Mouse (Mus musculus) heart, adult 9 months (tissue): ENCODE measurements around the gene Cyp3a13.
"Not testable (repeated sequence)": the region's sequence is repeated elsewhere in the genome, so short reads cannot be mapped to it uniquely, and the experiment has no call there.

Experiments
- DNase-seq, 2 experiments: peaks; one replicate each; pipeline ENCODE4 v3.0.0; 2022; ENCODE audit warnings: low spot score in 2 of 2

Gene Cyp3a13

GRCm38 (mm10) chr5:137921532-137921931 is at the start of gene Cyp3a13:
Gene Cyp3a13, minus strand, starts transcription at chr5:137921619.
- no peak for DNase-seq

GRCm38 (mm10) chr5:137966492-137966891 is 45.1 kb upstream of the Cyp3a13 start:
- DNase-seq: no peak

DNA sequence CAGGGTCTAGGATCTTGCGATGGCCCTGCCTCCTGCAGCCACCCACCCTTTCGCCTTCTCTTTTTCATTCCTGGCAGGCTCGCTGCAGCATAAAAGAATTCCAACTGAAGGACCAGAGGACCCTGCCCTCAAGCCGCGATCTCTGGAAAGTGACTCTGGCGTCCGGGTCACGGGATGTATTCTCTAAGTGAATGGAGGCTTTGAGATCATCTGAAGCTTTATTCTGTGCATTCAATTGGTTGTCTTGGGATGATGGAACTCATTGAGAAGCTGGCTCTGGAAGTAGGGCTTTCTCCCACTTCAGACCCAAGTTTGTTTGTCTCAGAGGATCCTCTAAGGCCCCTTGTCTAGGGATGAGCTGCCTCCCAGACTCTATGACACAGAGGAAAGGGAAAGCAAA is 41.5 kb upstream of the Cyp3a13 start, which contains the start of gene Gjc3:
Gene Gjc3 (minus strand): TSS at position 154 of the 400 bp plus-strand sequence.
- no peak for DNase-seq

DNA sequence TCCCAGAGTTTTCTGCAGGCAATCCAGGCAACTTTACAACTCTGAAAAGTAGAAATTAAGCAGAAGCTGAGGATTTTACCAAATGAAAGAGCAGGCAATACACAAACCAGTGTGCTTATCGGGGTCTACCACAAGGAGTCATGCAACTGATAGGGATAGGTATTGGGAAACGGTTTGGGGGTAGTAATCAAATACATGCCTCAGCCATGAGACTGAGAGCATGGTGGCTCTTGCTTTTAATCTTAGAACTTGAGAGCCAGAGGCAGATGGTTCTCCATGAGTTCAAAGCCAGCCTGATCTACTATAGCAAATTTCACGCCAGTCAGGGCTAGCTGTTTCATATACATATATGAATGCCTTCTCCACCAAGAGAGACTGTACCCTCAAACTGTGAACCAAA is 35.0 kb upstream of the Cyp3a13 start:
- DNase-seq: no peak

- peak in 1 of 2 experiments; percentile 0 for DNase-seq
Observed at GRCm38 (mm10) chr5:137951218-137951617, 29.8 kb upstream of the Cyp3a13 start.

GRCm38 (mm10) chr5:137947303-137947702 is 25.9 kb upstream of the Cyp3a13 start:
- DNase-seq: no peak

- DNase-seq: no peak
Observed at GRCm38 (mm10) chr5:137943133-137943532, 21.7 kb upstream of the Cyp3a13 start.

- no peak for DNase-seq
Observed at GRCm38 (mm10) chr5:137940948-137941347, 19.5 kb upstream of the Cyp3a13 start.

DNA sequence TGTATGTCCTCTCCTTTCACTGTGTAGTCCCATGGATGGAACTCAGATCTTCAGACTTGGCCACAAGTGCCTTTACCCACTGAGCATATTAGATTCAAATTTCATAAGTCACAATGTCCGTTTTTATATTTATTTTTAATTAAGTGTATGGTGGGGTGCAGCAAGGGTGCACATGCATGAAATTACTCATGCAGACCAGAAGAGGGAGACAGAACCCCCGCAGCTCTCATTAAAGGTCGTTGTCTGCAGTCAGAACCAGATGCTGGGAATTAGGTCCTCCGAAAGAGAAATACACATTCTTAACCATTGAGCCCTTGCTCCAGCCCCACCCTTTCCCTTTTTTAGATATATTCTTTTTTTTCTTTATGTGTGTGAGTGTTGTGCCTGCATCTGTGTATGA is 15.8 kb upstream of the Cyp3a13 start:
- DNase-seq: no peak

DNA sequence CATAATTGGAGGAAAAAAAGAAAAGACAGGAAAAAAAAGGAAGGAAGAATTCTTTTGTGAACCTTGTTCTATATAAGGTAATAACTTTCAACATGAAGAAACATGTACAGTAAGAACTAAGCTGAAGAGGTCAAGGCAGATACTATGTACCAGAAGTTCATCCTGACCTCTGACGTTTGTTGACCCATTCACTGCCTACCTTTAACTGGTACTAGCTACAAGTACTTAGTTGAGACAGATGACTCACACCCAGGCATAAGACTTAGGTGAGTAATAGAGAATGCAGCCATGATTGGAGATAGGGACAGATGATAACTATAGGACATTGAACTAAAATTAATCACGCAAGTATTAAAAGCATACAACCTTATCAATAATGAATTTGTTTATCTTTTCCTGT is 15.1 kb upstream of the Cyp3a13 start:
- no peak for DNase-seq

DNA sequence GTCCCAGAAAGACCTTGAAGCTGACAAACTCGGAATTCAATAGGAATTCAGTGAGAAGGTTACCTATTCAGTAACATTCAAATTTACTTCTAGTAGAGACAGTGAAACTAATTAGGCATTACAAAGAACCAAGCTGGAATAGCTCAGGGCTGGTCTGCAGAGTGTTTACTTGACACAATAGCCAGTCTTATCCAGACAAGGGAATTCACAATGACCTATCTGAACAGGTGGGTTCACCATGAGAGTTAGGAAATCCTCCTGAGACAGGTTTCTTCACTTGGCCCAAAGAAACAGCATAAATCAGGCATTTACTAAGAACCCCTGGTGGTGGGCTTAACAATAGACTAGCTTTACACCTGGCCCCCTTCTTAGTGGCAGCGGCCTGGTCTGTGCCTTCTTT is 12.5 kb upstream of the Cyp3a13 start:
- not testable (repeated sequence) for DNase-seq

DNA sequence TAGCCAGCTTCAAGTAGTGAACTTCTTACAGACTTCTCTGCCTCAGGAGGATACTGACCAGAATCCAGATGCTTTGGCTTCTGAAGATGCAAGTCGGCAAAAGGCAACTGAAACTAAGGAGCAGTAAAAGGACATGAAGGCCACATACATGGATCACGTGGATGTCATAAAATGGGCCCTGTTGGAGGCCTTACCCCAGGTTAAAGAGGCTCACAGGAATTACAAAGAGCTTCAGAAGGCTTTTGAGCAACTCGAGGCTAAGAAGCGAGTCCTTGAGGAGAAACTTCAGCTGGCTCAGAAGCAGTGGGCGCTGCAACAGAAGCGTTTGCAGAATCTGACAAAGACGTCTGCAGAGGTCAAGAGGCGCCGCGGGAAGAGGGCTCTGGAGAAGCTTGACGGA is 7.0 kb upstream of the Cyp3a13 start:
- DNase-seq: no peak

GRCm38 (mm10) chr5:137922171-137922570 is 752 bp upstream of the Cyp3a13 start:
- DNase-seq: no peak

DNA sequence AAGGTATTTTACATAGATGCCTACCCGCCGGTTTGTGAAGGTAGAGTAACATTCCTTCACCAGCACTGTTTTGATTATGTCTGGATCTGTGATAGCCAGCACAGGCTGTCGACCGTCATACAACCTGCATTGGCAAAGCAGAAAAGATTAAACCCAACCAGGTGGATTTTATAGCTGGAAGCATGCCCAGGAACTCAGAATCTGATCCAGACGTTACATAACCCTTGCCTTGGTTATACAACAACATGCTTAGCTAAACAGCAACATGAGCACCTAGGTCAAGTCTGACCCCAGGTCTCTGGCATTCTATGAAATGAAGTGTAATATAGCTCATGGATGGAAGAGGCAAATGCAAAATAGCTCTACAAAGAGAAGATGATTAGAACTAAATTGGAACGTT is 5.9 kb downstream of the Cyp3a13 start:
- no peak for DNase-seq

DNA sequence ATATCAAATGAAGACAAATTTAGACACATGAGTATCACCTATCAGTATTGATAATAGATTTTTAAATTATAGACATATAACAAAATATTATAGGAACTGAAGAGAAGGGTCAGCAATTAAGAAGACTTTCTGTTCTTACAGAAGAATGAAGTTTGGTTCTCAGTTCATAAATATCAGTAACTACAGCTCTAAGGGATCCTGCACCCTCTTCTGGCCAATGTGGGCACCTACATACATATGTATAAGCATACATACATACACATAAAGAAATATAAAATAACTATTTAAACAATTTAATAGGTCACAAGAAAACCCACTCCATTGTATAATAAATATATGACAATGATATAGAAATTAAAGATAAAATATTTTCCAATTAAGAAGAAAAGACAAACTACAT is 6.9 kb downstream of the Cyp3a13 start:
- DNase-seq: no peak

- no peak for DNase-seq
Observed at GRCm38 (mm10) chr5:137909564-137910262, 11.7 kb downstream of the Cyp3a13 start.

DNA sequence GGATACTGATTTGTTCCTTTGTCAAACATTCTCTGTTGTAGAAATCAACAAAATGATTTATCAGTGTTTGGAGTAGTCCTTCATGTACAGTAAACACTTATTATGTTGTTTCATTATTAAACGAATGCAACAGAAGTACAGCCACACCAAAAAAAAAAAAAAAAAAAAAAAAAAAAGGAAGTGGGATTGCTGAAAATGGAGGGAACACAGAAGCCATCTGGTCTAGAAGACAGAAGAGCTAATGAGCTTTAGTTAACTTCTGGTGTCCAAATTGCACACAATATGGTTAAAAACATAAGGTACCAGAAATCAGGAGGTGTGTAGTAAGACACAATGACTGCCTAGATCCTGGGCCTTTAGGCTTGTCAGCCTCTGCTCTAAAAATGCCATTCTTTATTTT is 23.6 kb downstream of the Cyp3a13 start:
- DNase-seq: no peak

- DNase-seq: no peak
Observed at GRCm38 (mm10) chr5:137892954-137893353, 28.5 kb downstream of the Cyp3a13 start.

DNA sequence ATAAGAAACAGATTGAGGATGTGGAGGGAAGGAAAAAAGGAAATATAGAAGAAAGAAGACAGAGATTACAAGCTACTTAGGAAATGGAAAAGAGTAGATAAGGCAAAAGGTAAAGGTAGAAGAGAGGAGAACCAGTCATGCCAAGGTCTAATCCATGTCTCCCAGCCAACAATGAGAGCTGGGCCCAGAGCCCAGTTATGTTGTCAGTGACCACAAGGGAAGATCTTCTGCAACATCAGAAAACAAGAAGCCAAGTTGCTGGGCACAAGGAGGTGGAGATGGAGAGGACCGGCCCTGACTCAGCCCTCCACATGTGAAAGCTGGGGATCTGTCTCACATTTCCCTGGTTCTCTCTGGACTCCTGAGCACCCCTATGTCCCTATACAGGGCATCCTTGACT is 33.8 kb downstream of the Cyp3a13 start:
- no peak for DNase-seq

- peak in 1 of 2 experiments; percentile 14 for DNase-seq
Observed at GRCm38 (mm10) chr5:137885894-137886293, 35.5 kb downstream of the Cyp3a13 start.

DNA sequence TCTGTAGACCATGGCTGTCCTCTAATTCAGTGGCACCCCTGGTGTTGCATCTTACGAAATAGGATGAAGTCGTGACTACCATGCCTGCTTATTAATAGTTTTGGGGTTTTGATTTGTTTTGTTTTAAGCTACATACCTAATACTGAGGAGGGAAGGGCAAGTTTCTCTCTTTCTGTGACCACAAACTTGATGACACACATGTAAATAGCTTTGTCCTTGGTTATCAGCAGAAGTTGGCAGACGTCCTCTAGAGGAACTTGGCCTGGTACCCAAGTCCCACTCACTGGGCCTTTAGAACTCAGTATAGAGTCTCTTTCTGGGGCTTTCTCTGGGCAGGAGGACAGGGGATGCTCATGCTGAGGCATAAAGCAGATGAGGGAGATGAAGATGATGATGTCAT is 38.1 kb downstream of the Cyp3a13 start:
- no peak for DNase-seq

GRCm38 (mm10) chr5:137882922-137883321 is 38.5 kb downstream of the Cyp3a13 start:
- no peak for DNase-seq

GRCm38 (mm10) chr5:137877860-137878259 is 43.6 kb downstream of the Cyp3a13 start:
- no peak for DNase-seq

- no peak for DNase-seq
Observed at GRCm38 (mm10) chr5:137875054-137875453, 46.4 kb downstream of the Cyp3a13 start.
